Mouse (Mus musculus) thymus, adult 2 months (tissue): ENCODE results near the gene Rps16. TPM values are rescaled to one million over a fixed set of nuclear protein-coding genes. Genes with fewer than 3 reads are reported as not detected.

Experiments
- DNase-seq: peaks from one replicate; pipeline ENCODE4 v3.0.0; 2021
- H3K27ac ChIP-seq: fragments of 200-500 bp; 2 replicates; pipeline ENCODE4 v1.5.1; 2012; ENCODE audit warnings: low read length, control low read depth; ENCODE audit not compliant: control insufficient read depth, insufficient read depth
- H3K27me3 ChIP-seq: fragments of 200-500 bp; 2 replicates; pipeline ENCODE4 v1.6.1; 2012; ENCODE audit warnings: mild to moderate bottlenecking, low read length, moderate library complexity, mixed read lengths; ENCODE audit not compliant: control insufficient read depth, insufficient read depth
- H3K36me3 ChIP-seq: fragments of 200-500 bp; 2 replicates; pipeline ENCODE4 v1.6.1; 2012; ENCODE audit warnings: mild to moderate bottlenecking, low read length, moderate library complexity; ENCODE audit not compliant: control insufficient read depth, insufficient read depth
- H3K4me1 ChIP-seq: fragments of 200-500 bp; replicated peaks from 2 replicates; pipeline ENCODE4 v1.6.1; 2012; ENCODE audit warnings: low read length; ENCODE audit not compliant: control insufficient read depth, insufficient read depth
- H3K4me3 ChIP-seq: fragments of 200-500 bp; 2 replicates; pipeline ENCODE4 v1.5.1; 2012; ENCODE audit warnings: mild to moderate bottlenecking, low read length, control low read depth, moderate library complexity; ENCODE audit not compliant: control insufficient read depth, insufficient read depth
- CTCF ChIP-seq: fragments of 200-500 bp; IDR thresholded peaks from 2 replicates; pipeline ENCODE4 v1.5.1; 2012; ENCODE audit warnings: mild to moderate bottlenecking, control low read depth, low read length, moderate library complexity, borderline replicate concordance; ENCODE audit not compliant: control insufficient read depth, poor library complexity, insufficient read depth; ENCODE audit errors: extremely low read depth
- POLR2A ChIP-seq: fragments of 200-500 bp; IDR thresholded peaks from 2 replicates; pipeline ENCODE4 v1.6.1; 2012; ENCODE audit warnings: mild to moderate bottlenecking, low read length, control low read depth, moderate library complexity; ENCODE audit not compliant: control insufficient read depth, poor library complexity, insufficient read depth; ENCODE audit errors: extremely low read depth
- WGBS: fragments of 180-500 bp; shearing (Covaris S2); methylation state at CpG from one replicate; pipeline ENCODE4 v1.1.7; 2018; 5-methylcytosine and 5-hydroxymethylcytosine counted together
- polyA plus RNA-seq: library from polyadenylated mRNA; depleted of rRNA; stranded (reverse); fragments of >200 nt; gene quantifications from 2 replicates; pipeline ENCODE4 v1.2.3, GENCODE M21; 2012

Rps16 gene
- polyA plus RNA-seq, 1 experiment: 1,733 TPM

GRCm38 (mm10) chr7:28371514-28371989, 21.1 kb downstream of the Rps16 start:
- DNase-seq: peak; percentile 83
- peaks cover 39% of the 10 kb centered on the region for H3K4me1 ChIP-seq
- under 1% methylated on average over 42 of the region's 43 CpGs for WGBS
- peak overlapping the region; percentile 81 for H3K27ac ChIP-seq
- H3K4me3 ChIP-seq: peak overlapping the region; percentile 97
- TF ChIP-seq POLR2A (peak; percentile 64; the same call in 1 of the 2 replicates), CTCF (no peak)
- H3K27me3 ChIP-seq: no peaks in the 10 kb centered on the region
- peaks cover 8% of the 10 kb centered on the region; the same call in 1 of the 2 replicates for H3K36me3 ChIP-seq

DNA sequence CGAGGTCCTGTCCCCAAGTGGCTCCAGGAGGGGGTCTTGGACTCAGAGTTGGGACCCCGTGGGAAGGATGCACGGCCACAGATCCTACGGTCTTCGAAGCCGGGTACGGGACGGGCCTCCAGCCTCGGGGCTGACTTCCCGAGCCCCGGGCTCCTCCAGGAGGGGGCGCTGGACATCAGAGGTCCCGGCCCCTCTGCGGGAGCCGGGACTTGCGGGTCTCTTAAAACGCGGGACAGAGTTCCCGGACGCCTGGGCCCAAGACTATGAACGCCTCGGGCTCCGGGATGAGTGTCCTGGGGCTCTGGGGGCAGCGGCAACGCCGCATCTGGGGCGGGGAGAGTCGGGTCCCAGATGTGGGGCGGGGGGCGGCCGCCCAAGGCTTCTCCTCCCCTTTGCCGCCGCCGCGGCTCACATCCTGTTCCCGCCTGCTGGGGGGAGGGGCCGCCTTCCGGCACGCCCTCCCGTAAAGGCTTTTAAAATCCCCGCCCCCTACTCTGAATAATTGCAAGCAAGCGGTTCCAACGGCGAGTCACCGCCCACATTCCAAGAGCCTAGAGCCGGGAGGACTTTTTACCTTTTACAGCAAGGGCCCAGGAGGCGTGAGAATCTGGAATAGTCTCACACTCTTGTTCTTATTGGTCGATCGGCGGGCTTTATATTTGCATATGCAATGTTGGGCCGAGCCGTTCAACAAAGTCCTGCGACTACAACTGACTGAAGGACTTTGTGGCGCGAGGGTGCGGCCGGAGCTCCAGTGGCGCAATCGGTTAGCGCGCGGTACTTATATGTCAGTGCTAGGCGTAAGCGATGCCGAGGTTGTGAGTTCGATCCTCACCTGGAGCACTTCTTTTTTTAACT, 22.0 kb downstream of the Rps16 start, which contains the start of gene Plekhg2:
Gene Plekhg2, minus strand, starts transcription at position 349 of the 858 bp plus-strand sequence.
- Histone ChIP-seq H3K4me1 (peaks cover 43% of the 10 kb centered on the region), H3K27me3 (no peaks in the 10 kb centered on the region), H3K27ac (peak within 1 kb of the TSS; percentile 84), H3K36me3 (peaks cover 5% of the 10 kb centered on the region), H3K4me3 (peak within 1 kb of the TSS; percentile 97)
- peak; percentile 51 for TF ChIP-seq POLR2A
- peak; percentile 97 for TF ChIP-seq CTCF
- WGBS: under 1% methylated on average over 62 of the region's 66 CpGs
- DNase-seq: peak; percentile 96

GRCm38 (mm10) chr7:28373131-28373581, 22.7 kb downstream of the Rps16 start:
- WGBS: under 1% methylated on average over 9 of the region's 9 CpGs
- peak; percentile 78 for DNase-seq
- peaks cover 11% of the 10 kb centered on the region for H3K36me3 ChIP-seq
- H3K4me1 ChIP-seq: peaks cover 47% of the 10 kb centered on the region
- H3K27me3 ChIP-seq: no peaks in the 10 kb centered on the region
- TF ChIP-seq POLR2A: no peak
- TF ChIP-seq CTCF: no peak
- peak overlapping the region; percentile 97 for H3K4me3 ChIP-seq
- peak overlapping the region; percentile 84 for H3K27ac ChIP-seq

DNA sequence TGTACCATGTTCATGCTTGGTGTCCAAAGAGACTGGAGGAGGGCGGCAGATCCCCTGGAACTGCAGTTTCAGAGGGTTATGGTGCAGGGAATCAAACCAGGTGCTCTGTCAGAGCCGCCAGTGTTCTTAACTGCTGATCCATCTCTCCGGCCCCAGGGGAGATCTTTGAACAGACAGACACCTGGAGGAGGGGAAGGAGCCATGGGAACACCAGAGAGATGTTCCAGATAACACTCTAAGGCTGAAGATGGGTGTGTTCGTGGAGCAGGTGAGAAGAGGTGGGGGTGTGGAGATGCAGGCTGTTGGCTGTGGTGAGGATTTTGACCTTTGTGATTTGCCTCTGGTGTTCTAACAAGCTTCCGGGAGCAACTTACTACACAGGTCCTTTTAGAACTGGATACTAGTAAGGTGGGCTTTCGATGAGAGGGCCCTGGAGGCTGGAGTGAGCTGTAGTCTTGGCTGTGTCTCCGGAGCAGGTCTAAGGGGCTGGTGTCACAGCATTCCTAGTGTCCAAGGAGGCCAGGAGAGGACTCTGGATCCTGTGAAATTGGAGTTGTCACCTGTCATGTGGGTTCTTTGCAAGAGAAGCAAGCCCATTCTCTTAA, 23.5 kb downstream of the Rps16 start:
- H3K4me3 ChIP-seq: no peak overlapping the region
- H3K36me3 ChIP-seq: peaks cover 13% of the 10 kb centered on the region
- no peak for DNase-seq
- H3K4me1 ChIP-seq: peaks cover 47% of the 10 kb centered on the region
- 71% methylated on average over 7 of the region's 7 CpGs for WGBS
- no peak for TF ChIP-seq POLR2A
- H3K27ac ChIP-seq: peak overlapping the region; percentile 99
- H3K27me3 ChIP-seq: no peaks in the 10 kb centered on the region

DNA sequence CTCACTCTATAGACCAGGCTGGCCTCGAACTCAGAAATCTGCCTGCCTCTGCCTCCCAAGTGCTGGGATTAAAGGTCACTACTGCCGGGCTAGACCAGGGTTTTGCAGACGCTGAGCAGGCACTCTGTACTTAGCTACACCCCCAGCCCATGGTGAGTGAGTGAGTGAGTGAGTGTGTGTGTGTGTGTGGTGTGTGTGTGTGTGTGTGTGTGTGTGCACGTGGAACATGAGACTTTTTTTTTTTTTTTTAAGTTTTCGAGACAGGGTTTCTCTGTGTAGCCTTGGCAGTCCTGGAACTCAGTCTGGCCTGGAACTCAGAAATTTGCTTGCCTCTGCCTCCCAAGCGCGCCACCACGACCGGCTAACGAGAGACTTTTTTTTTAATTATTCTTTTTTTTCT, 24.2 kb downstream of the Rps16 start:
- Histone ChIP-seq H3K27ac (peak overlapping the region; percentile 99), H3K27me3 (no peaks in the 10 kb centered on the region), H3K36me3 (peaks cover 13% of the 10 kb centered on the region), H3K4me1 (peaks cover 46% of the 10 kb centered on the region), H3K4me3 (peak overlapping the region; percentile 60)
- no peak for DNase-seq
- TF ChIP-seq CTCF (no peak), POLR2A (no peak)
- WGBS: 58% methylated on average over 10 of the region's 10 CpGs

DNA sequence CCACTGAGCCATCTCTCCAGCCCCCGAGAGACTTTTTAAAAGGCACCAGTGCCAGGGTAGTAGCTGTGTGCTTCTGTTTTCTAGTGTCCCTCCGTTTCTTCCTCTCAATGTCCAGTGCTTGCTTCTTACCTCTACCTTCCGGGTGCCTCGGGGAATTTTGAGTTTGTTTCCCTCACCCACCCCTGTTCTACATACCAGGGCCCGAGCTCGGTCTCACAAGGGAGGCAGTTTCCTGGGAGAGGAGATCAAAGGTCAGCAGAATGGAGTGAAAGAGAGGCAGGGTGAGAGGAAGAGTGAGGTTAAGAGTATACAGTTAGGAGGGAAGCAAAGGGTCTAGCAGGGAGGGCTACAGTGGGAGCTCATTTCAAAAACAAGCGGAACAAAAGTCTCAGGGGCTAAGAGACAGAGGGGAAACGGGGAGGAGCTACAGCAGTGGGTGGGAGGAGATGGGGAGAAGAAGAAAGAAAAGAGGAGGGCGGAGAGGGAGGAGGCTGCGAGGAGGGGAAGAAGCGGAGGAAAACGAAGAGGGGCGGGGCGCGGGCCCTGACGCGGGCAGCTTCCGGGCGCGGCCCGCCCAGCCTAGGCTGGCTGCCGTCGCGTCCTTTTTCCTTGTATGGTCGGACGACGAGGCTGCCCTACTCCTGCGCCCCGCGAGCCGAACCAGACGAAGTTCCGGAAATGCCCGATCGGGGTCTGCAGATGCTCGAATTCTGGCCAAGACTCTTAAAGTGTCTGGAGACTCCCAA, 24.9 kb downstream of the Rps16 start:
- H3K27me3 ChIP-seq: no peaks in the 10 kb centered on the region
- H3K4me1 ChIP-seq: peaks cover 43% of the 10 kb centered on the region
- DNase-seq: peak; percentile 95
- WGBS: under 1% methylated on average over 35 of the region's 36 CpGs
- TF ChIP-seq CTCF (0 out of 2 replicates have a peak, but pooled peaks have one; percentile 40), POLR2A (peak; percentile 72)
- H3K4me3 ChIP-seq: peak overlapping the region; percentile 63
- peak overlapping the region; percentile 99 for H3K27ac ChIP-seq
- H3K36me3 ChIP-seq: peaks cover 13% of the 10 kb centered on the region
